Comparison of ENCODE assay signal across 9 mouse cellular contexts in the genomic region with DNA sequence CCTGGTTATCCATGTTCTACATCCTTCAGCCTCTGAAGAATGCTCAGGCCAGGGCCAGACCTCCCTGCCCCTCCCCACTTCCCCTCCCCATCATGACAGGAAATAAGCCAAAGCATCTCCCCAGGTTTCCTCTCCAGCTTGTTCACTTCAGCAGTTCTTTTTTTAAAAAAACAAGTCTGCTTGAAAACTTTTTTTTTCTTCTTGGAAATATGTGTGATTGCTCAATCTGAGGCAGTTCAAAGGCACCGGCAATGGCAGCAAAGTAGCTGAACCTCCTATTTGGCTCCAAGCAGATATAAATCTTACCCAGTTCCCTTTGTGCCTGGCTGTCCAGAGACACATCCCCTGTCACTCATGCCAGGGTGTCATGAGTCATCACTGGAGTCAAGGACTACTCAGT. TPM values are rescaled to one million over a fixed set of nuclear protein-coding genes. Genes with fewer than 3 reads are reported as not detected.
DNase-seq lines count a peak whose midpoint lies in the region; ATAC-seq lines count a peak whose summit lies in the region.
"Had no signal": no experiment of that assay in that cellular context is flagged by ENCODE, and none has a peak within 500 bp of the region (broad histone marks: within the 10 kb centered on the region; RNA-seq: fewer than 3 reads in every experiment).

No protein-coding gene starts in this region.

- ATAC-seq in midbrain, embryonic 14.5 days (ENCODE audit: low FRiP score, low TSS enrichment), result no peak
- no peak for ATAC-seq in midbrain, embryonic 11.5 days (ENCODE audit: low FRiP score)
- ATAC-seq in forebrain, embryonic 12.5 days (ENCODE audit: low FRiP score), result no peak

- no peak overlapping the region for H3K27ac ChIP-seq in midbrain, embryonic 14.5 days (replicated peaks; ENCODE audit: low read depth, low read length)
- no peak overlapping the region for H3K27ac ChIP-seq in midbrain, embryonic 11.5 days (ENCODE audit: low read depth, low read length)
- no peak overlapping the region for H3K27ac ChIP-seq in forebrain, embryonic 12.5 days
- H3K27ac ChIP-seq: embryonic facial prominence, embryonic 12.5 days; hindbrain, embryonic 15.5 days had no signal

- WGBS in midbrain, embryonic 14.5 days, result 94% methylated on average over 1 of the region's 1 CpGs
- WGBS in midbrain, embryonic 11.5 days, result 87% methylated on average over 1 of the region's 1 CpGs
- WGBS in forebrain, embryonic 12.5 days, result 91% methylated on average over 1 of the region's 1 CpGs

- intact Hi-C loops in left cerebral cortex, postnatal 14 days (cut with DNase I), result no loop called here

- no peaks in the 10 kb centered on the region for H3K9me3 ChIP-seq in midbrain, embryonic 14.5 days (ENCODE audit: control insufficient read depth, low read length)
- no peaks in the 10 kb centered on the region for H3K9me3 ChIP-seq in midbrain, embryonic 11.5 days (ENCODE audit: control insufficient read depth, low read length)
- H3K9me3 ChIP-seq in forebrain, embryonic 12.5 days, result no peaks in the 10 kb centered on the region
- H3K9me3 ChIP-seq: embryonic facial prominence, embryonic 12.5 days; hindbrain, embryonic 15.5 days had no signal

- peak; percentile 1 for DNase-seq in midbrain, embryonic 14.5 days
- no peak for DNase-seq in midbrain, embryonic 11.5 days (ENCODE audit: low spot score, missing footprints)
- DNase-seq in adrenal gland, postnatal 14 days, result peak; percentile 80
- peak; percentile 69 for DNase-seq in kidney, postnatal 10 days
- peak; percentile 42 for DNase-seq in thymus, postnatal 14 days
- no peak for DNase-seq in left cerebral cortex, postnatal 14 days (ENCODE audit: low spot score in 2 of 2)

- no peaks in the 10 kb centered on the region for H3K4me1 ChIP-seq in midbrain, embryonic 14.5 days (ENCODE audit: control insufficient read depth, insufficient read depth, low read length)
- H3K4me1 ChIP-seq in midbrain, embryonic 11.5 days (ENCODE audit: control insufficient read depth, insufficient read depth, low read length), result no peaks in the 10 kb centered on the region
- no peaks in the 10 kb centered on the region for H3K4me1 ChIP-seq in forebrain, embryonic 12.5 days
- H3K4me1 ChIP-seq: embryonic facial prominence, embryonic 12.5 days; hindbrain, embryonic 15.5 days had no signal

- no peak overlapping the region for H3K4me2 ChIP-seq in midbrain, embryonic 14.5 days (ENCODE audit: low read length)
- H3K4me2 ChIP-seq in midbrain, embryonic 11.5 days, result no peak overlapping the region
- no peak overlapping the region for H3K4me2 ChIP-seq in forebrain, embryonic 12.5 days
- H3K4me2 ChIP-seq: embryonic facial prominence, embryonic 12.5 days; hindbrain, embryonic 15.5 days had no signal

- no peak overlapping the region for H3K4me3 ChIP-seq in midbrain, embryonic 14.5 days (replicated peaks; ENCODE audit: low read depth, low read length)
- no peak overlapping the region for H3K4me3 ChIP-seq in midbrain, embryonic 11.5 days (ENCODE audit: low read depth, low read length)
- no peak overlapping the region for H3K4me3 ChIP-seq in forebrain, embryonic 12.5 days (replicated peaks)
- H3K4me3 ChIP-seq: embryonic facial prominence, embryonic 12.5 days; hindbrain, embryonic 15.5 days had no signal

- no peaks in the 10 kb centered on the region for H3K36me3 ChIP-seq in midbrain, embryonic 14.5 days (ENCODE audit: control insufficient read depth, insufficient read depth, low read length)
- H3K36me3 ChIP-seq in midbrain, embryonic 11.5 days (ENCODE audit: control insufficient read depth, insufficient read depth, low read length), result no peaks in the 10 kb centered on the region
- H3K36me3 ChIP-seq in forebrain, embryonic 12.5 days (replicated peaks), result no peaks in the 10 kb centered on the region
- H3K36me3 ChIP-seq: embryonic facial prominence, embryonic 12.5 days; hindbrain, embryonic 15.5 days had no signal

- H3K27me3 ChIP-seq in midbrain, embryonic 14.5 days (ENCODE audit: control insufficient read depth, insufficient read depth, low read length), result no peaks in the 10 kb centered on the region
- no peaks in the 10 kb centered on the region for H3K27me3 ChIP-seq in midbrain, embryonic 11.5 days (ENCODE audit: control insufficient read depth, insufficient read depth, low read length)
- H3K27me3 ChIP-seq in forebrain, embryonic 12.5 days, result no peaks in the 10 kb centered on the region
- H3K27me3 ChIP-seq: embryonic facial prominence, embryonic 12.5 days; hindbrain, embryonic 15.5 days had no signal

- H3K9ac ChIP-seq in midbrain, embryonic 14.5 days (replicated peaks; ENCODE audit: low read length), result no peak overlapping the region
- H3K9ac ChIP-seq in midbrain, embryonic 11.5 days (ENCODE audit: low read length), result no peak overlapping the region
- H3K9ac ChIP-seq in forebrain, embryonic 12.5 days, result no peak overlapping the region
- H3K9ac ChIP-seq: embryonic facial prominence, embryonic 12.5 days; hindbrain, embryonic 15.5 days had no signal

RNA-seq across cellular contexts. Expression of a gene that starts 29.1 kb away (rescaled TPM):
- 0.73 and 0.99 TPM in 2 replicates for polyA plus RNA-seq in midbrain, embryonic 14.5 days (2014; fragmentation: Nextera tagmentation; extraction: Ambion mirVana)
- 1.9 and 2.2 TPM in 2 replicates for polyA plus RNA-seq in midbrain, embryonic 11.5 days (2014; fragmentation: Nextera tagmentation; extraction: Ambion mirVana)
- 11.6 and 13.0 TPM in 2 replicates for total RNA-seq in adrenal gland, postnatal 14 days (2021)
- polyA plus RNA-seq in forebrain, embryonic 12.5 days (2016; fragmentation: Nextera tagmentation; extraction: Ambion mirVana), result 0.94 and 0.96 TPM in 2 replicates
- total RNA-seq in left cerebral cortex, postnatal 14 days (2021), result 1 to 10 TPM; 2.5 to 3.6 TPM

Comparison
In these comparisons a context has a peak if more than half of its experiments do, and no peak if none do; other contexts are left out.
1. DNase-seq: peak in midbrain, embryonic 14.5 days (single experiment), adrenal gland, postnatal 14 days (single experiment), kidney, postnatal 10 days (single experiment) and thymus, postnatal 14 days (single experiment); none in midbrain, embryonic 11.5 days (single experiment) and left cerebral cortex, postnatal 14 days (0 of 2).